In genomic region chr5:30869405-30870130, GRCm38 (mm10) we compare ENCODE assay signal across 8 mouse cellular contexts. TPM values are rescaled to one million over a fixed set of nuclear protein-coding genes. Genes with fewer than 3 reads are reported as not detected.
DNase-seq lines count a peak whose midpoint lies in the region; ATAC-seq lines count a peak whose summit lies in the region.

No protein-coding gene starts in this region.

- DNase-seq in adipocyte (ENCODE audit: low spot score), result peak; percentile 82
- DNase-seq in gastrocnemius, adult 8-10 months (ENCODE audit: low spot score in 2 of 2), result peak; percentile 81 to 86
- DNase-seq in induced T-regulatory cell, adult 2 months (ENCODE audit: low read depth), result peak; percentile 91
- DNase-seq in left cerebral cortex, postnatal 10 days (ENCODE audit: extremely low spot score in 1 of 2, low spot score in 2 of 2), result peak; percentile 85 to 94
- peak; percentile 93 to 95 for DNase-seq in right cerebral cortex, postnatal 10 days (ENCODE audit: low spot score in 2 of 2)
- DNase-seq in urinary bladder, postnatal 14 days (ENCODE audit: low spot score), result peak; percentile 93

- intact Hi-C loops in left cerebral cortex, postnatal 10 days (cut with DNase I), result no loop called here

- ATAC-seq in common myeloid progenitor, adult 5-6 weeks (replicated peaks; ENCODE audit: low read depth, poor library complexity, severe bottlenecking), result peak; percentile 96
- ATAC-seq in megakaryocyte progenitor cell, adult 5-6 weeks (replicated peaks; ENCODE audit: poor library complexity), result peak; percentile 96

RNA-seq across cellular contexts. Expression of gene Tmem214, which starts 1.8 kb away (rescaled TPM):
- 13.8 and 18.5 TPM in 2 replicates for total RNA-seq in common myeloid progenitor, adult 5-6 weeks (2017)
- 10 to 100 TPM; 26.5 to 32.4 (median 29.7) TPM for total RNA-seq in gastrocnemius, adult 8-10 months (2022)
- 10 to 100 TPM; 61.3 to 66.5 TPM for total RNA-seq in left cerebral cortex, postnatal 10 days (2021)
- 18.2 and 23.9 TPM in 2 replicates for total RNA-seq in megakaryocyte progenitor cell, adult 5-6 weeks (2015)
- total RNA-seq in megakaryocyte progenitor cell, adult 5-6 weeks (2017), result 20.9 and 38.4 TPM in 2 replicates

RNA-seq across cellular contexts. Expression of gene Agbl5, which starts 18.9 kb away (rescaled TPM):
- 16.1 and 30.6 TPM in 2 replicates for total RNA-seq in common myeloid progenitor, adult 5-6 weeks (2017)
- total RNA-seq in gastrocnemius, adult 8-10 months (2022), result 1 to 10 TPM; 2.7 to 5.6 (median 3.2) TPM
- total RNA-seq in left cerebral cortex, postnatal 10 days (2021), result 10 to 100 TPM; 19.5 to 22.2 TPM
- total RNA-seq in megakaryocyte progenitor cell, adult 5-6 weeks (2015), result 12.4 and 13.8 TPM in 2 replicates
- total RNA-seq in megakaryocyte progenitor cell, adult 5-6 weeks (2017), result 7.7 and 8.4 TPM in 2 replicates

RNA-seq across cellular contexts. Expression of gene Ost4, which starts 38.0 kb away (rescaled TPM):
- total RNA-seq in common myeloid progenitor, adult 5-6 weeks (2017), result 227 and 230 TPM in 2 replicates
- total RNA-seq in gastrocnemius, adult 8-10 months (2022), result 100 to 1,000 TPM in 2 of 4 experiments, 10 to 100 TPM in 2; 96.6 to 117 (median 105) TPM
- total RNA-seq in left cerebral cortex, postnatal 10 days (2021), result 100 to 1,000 TPM in 1 of 2 experiments, 10 to 100 TPM in 1; 98.0 to 102 TPM
- 439 and 494 TPM in 2 replicates for total RNA-seq in megakaryocyte progenitor cell, adult 5-6 weeks (2015)
- total RNA-seq in megakaryocyte progenitor cell, adult 5-6 weeks (2017), result 259 and 297 TPM in 2 replicates

RNA-seq across cellular contexts. Expression of gene Emilin1, which starts 43.6 kb away (rescaled TPM):
- total RNA-seq in common myeloid progenitor, adult 5-6 weeks (2017), result 58.2 and 87.3 TPM in 2 replicates
- 1 to 10 TPM; 1.7 to 3.0 (median 2.8) TPM for total RNA-seq in gastrocnemius, adult 8-10 months (2022)
- 1 to 10 TPM; 5.1 to 5.5 TPM for total RNA-seq in left cerebral cortex, postnatal 10 days (2021)
- total RNA-seq in megakaryocyte progenitor cell, adult 5-6 weeks (2015), result 49.7 and 64.5 TPM in 2 replicates
- total RNA-seq in megakaryocyte progenitor cell, adult 5-6 weeks (2017), result 98.6 and 99.3 TPM in 2 replicates

RNA-seq across cellular contexts. Expression of gene Khk, which starts 51.7 kb away (rescaled TPM):
- 85.4 and 99.2 TPM in 2 replicates for total RNA-seq in common myeloid progenitor, adult 5-6 weeks (2017)
- 10 to 100 TPM; 35.7 to 40.5 (median 38.2) TPM for total RNA-seq in gastrocnemius, adult 8-10 months (2022)
- total RNA-seq in left cerebral cortex, postnatal 10 days (2021), result 1 to 10 TPM; 7.3 to 8.0 TPM
- total RNA-seq in megakaryocyte progenitor cell, adult 5-6 weeks (2015), result 74.3 and 88.2 TPM in 2 replicates
- 62.2 and 82.9 TPM in 2 replicates for total RNA-seq in megakaryocyte progenitor cell, adult 5-6 weeks (2017)

Comparison
In these comparisons a context has a peak if more than half of its experiments do, and no peak if none do; other contexts are left out.
1. Peak in every context shown above with its lines: DNase-seq and ATAC-seq.